Mouse (Mus musculus): Measurements from ENCODE around the gene Alg9. TPM values are rescaled to one million over a fixed set of nuclear protein-coding genes. Genes with fewer than 3 reads are reported as not detected.

The Alg9 gene
- polyA plus RNA-seq, 1 experiment from 2014 or later: 43.7 TPM

GRCm38 (mm10) chr9:50756711-50757110 lies 18.1 kb upstream of the Alg9 start:
- ATAC-seq (ENCODE audit: insufficient read depth) (no peak), DNase-seq (no peak)
- TF ChIP-seq CTCF (IDR thresholded peaks at IDR 0.05; ENCODE audit: low read depth): no peak
- Histone ChIP-seq H3K4me3 (ENCODE audit: low read depth, low read length) (no peak overlapping the region), H3K9ac (no peak overlapping the region), H3K9me3 (ENCODE audit: low read depth, low read length) (no peaks in the 10 kb centered on the region), H3K4me1 (ENCODE audit: insufficient read depth) (peaks cover 15% of the 10 kb centered on the region), H3K27me3 (ENCODE audit: insufficient read depth, low read length) (no peaks in the 10 kb centered on the region), H3K27ac (ENCODE audit: low read depth) (no peak overlapping the region), H3K4me2 (no peak overlapping the region), H3K36me3 (ENCODE audit: insufficient read depth) (no peaks in the 10 kb centered on the region)
- WGBS: 63% methylated on average over 5 of the region's 5 CpGs

- Histone ChIP-seq H3K27ac (ENCODE audit: low read depth) (no peak overlapping the region), H3K27me3 (ENCODE audit: insufficient read depth, low read length) (no peaks in the 10 kb centered on the region), H3K9me3 (ENCODE audit: low read depth, low read length) (no peaks in the 10 kb centered on the region), H3K4me3 (ENCODE audit: low read depth, low read length) (no peak overlapping the region), H3K4me1 (ENCODE audit: insufficient read depth) (no peaks in the 10 kb centered on the region), H3K36me3 (ENCODE audit: insufficient read depth) (no peaks in the 10 kb centered on the region), H3K4me2 (no peak overlapping the region), H3K9ac (no peak overlapping the region)
- 42% methylated on average over 6 of the region's 6 CpGs for WGBS
- DNase-seq (no peak), ATAC-seq (ENCODE audit: insufficient read depth) (peak; percentile 58)
- TF ChIP-seq CTCF (IDR thresholded peaks at IDR 0.05; ENCODE audit: low read depth): no peak
These were observed 13.1 kb upstream of the Alg9 start for GRCm38 (mm10) chr9:50761520-50762243.

- H3K27ac ChIP-seq (ENCODE audit: low read depth): no peak overlapping the region
- peak; percentile 66 for TF ChIP-seq CTCF (IDR thresholded peaks at IDR 0.05; ENCODE audit: low read depth)
- no peaks in the 10 kb centered on the region for H3K4me1 ChIP-seq (ENCODE audit: insufficient read depth)
- H3K27me3 ChIP-seq (ENCODE audit: insufficient read depth, low read length): no peaks in the 10 kb centered on the region
- H3K9me3 ChIP-seq (ENCODE audit: low read depth, low read length): no peaks in the 10 kb centered on the region
- no peak overlapping the region for H3K4me2 ChIP-seq
- H3K4me3 ChIP-seq (ENCODE audit: low read depth, low read length): no peak overlapping the region
- DNase-seq (peak; percentile 58), ATAC-seq (ENCODE audit: insufficient read depth) (no peak)
- H3K9ac ChIP-seq: no peak overlapping the region
- WGBS: 41% methylated on average over 1 of the region's 1 CpGs
- H3K36me3 ChIP-seq (ENCODE audit: insufficient read depth): no peaks in the 10 kb centered on the region
These were observed 11.5 kb upstream of the Alg9 start for GRCm38 (mm10) chr9:50763331-50763730.

GRCm38 (mm10) chr9:50767531-50768106 lies 7.2 kb upstream of the Alg9 start:
- no peak for ATAC-seq (ENCODE audit: insufficient read depth)
- H3K4me1 ChIP-seq (ENCODE audit: insufficient read depth): no peaks in the 10 kb centered on the region
- H3K27me3 ChIP-seq (ENCODE audit: insufficient read depth, low read length): no peaks in the 10 kb centered on the region
- H3K36me3 ChIP-seq (ENCODE audit: insufficient read depth): peaks cover 18% of the 10 kb centered on the region; the same call in 1 of the 2 replicates
- DNase-seq: no peak
- WGBS: 5% methylated on average over 17 of the region's 17 CpGs
- peak overlapping the region; percentile 86 for H3K4me2 ChIP-seq
- peak overlapping the region; percentile 68 for H3K9ac ChIP-seq
- peak overlapping the region; percentile 92 for H3K27ac ChIP-seq (ENCODE audit: low read depth)
- peak overlapping the region; percentile 59 for H3K4me3 ChIP-seq (ENCODE audit: low read depth, low read length)
- no peaks in the 10 kb centered on the region for H3K9me3 ChIP-seq (ENCODE audit: low read depth, low read length)
- no peak for TF ChIP-seq CTCF (IDR thresholded peaks at IDR 0.05; ENCODE audit: low read depth)

GRCm38 (mm10) chr9:50768107-50769002 lies 6.5 kb upstream of the Alg9 start, which contains the start of gene Fdxacb1:
Fdxacb1 (plus strand) TSS chr9:50768236.
- TF ChIP-seq CTCF (IDR thresholded peaks at IDR 0.05; ENCODE audit: low read depth): peak; percentile 77

GRCm38 (mm10) chr9:50770011-50770410 lies 4.8 kb upstream of the Alg9 start:
- Histone ChIP-seq H3K9me3 (ENCODE audit: low read depth, low read length) (no peaks in the 10 kb centered on the region), H3K4me3 (ENCODE audit: low read depth, low read length) (no peak overlapping the region), H3K27me3 (ENCODE audit: insufficient read depth, low read length) (no peaks in the 10 kb centered on the region), H3K27ac (ENCODE audit: low read depth) (no peak overlapping the region), H3K9ac (no peak overlapping the region), H3K4me2 (no peak overlapping the region), H3K36me3 (ENCODE audit: insufficient read depth) (peaks cover 18% of the 10 kb centered on the region; the same call in 1 of the 2 replicates), H3K4me1 (ENCODE audit: insufficient read depth) (no peaks in the 10 kb centered on the region)
- no peak for ATAC-seq (ENCODE audit: insufficient read depth)
- DNase-seq: no peak
- no peak for TF ChIP-seq CTCF (IDR thresholded peaks at IDR 0.05; ENCODE audit: low read depth)
- 90% methylated on average over 2 of the region's 2 CpGs for WGBS

More at GRCm38 (mm10) chr9:50768107-50769002, 6.5 kb upstream of the Alg9 start, which contains the start of gene Fdxacb1:
- Histone ChIP-seq H3K9me3 (ENCODE audit: low read depth, low read length) (no peaks in the 10 kb centered on the region), H3K36me3 (ENCODE audit: insufficient read depth) (peaks cover 18% of the 10 kb centered on the region; the same call in 1 of the 2 replicates), H3K9ac (peak within 1 kb of the TSS; percentile 68), H3K4me3 (ENCODE audit: low read depth, low read length) (peak within 1 kb of the TSS; percentile 59), H3K4me2 (peak within 1 kb of the TSS; percentile 86), H3K4me1 (ENCODE audit: insufficient read depth) (no peaks in the 10 kb centered on the region), H3K27ac (ENCODE audit: low read depth) (peak within 1 kb of the TSS; percentile 92), H3K27me3 (ENCODE audit: insufficient read depth, low read length) (no peaks in the 10 kb centered on the region)
- DNase-seq (peak; percentile 99), ATAC-seq (ENCODE audit: insufficient read depth) (peak; percentile 98)
- 2% methylated on average over 59 of the region's 59 CpGs for WGBS
